Mouse (Mus musculus) testis, adult 2 months (tissue): Measurements from ENCODE around the gene Gal3st2. TPM values are rescaled to one million over a fixed set of nuclear protein-coding genes. Genes with fewer than 3 reads are reported as not detected.
"Not testable (repeated sequence)": the region's sequence is repeated elsewhere in the genome, so short reads cannot be mapped to it uniquely, and the experiment has no call there.

Source experiments
- H3K27ac ChIP-seq: fragments of 200-500 bp; 2 replicates; pipeline ENCODE4 v1.5.1; 2012; ENCODE audit warnings: low read depth, low read length; ENCODE audit not compliant: control insufficient read depth, insufficient read depth
- H3K27me3 ChIP-seq: fragments of 200-500 bp; 2 replicates; pipeline ENCODE4 v1.6.1; 2012; ENCODE audit warnings: mild to moderate bottlenecking, low read length, moderate library complexity; ENCODE audit not compliant: control insufficient read depth, insufficient read depth
- H3K36me3 ChIP-seq: fragments of 200-500 bp; 2 replicates; pipeline ENCODE4 v1.6.1; 2012; ENCODE audit warnings: mild to moderate bottlenecking, low read length; ENCODE audit not compliant: control insufficient read depth, insufficient read depth
- H3K4me1 ChIP-seq: fragments of 200-500 bp; 2 replicates; pipeline ENCODE4 v1.6.1; 2012; ENCODE audit warnings: low read length; ENCODE audit not compliant: control insufficient read depth, insufficient read depth
- H3K4me3 ChIP-seq: fragments of 200-500 bp; 2 replicates; pipeline ENCODE4 v1.5.1; 2012; ENCODE audit warnings: low read depth, mild to moderate bottlenecking, low read length, moderate library complexity, mixed read lengths; ENCODE audit not compliant: control insufficient read depth
- polyA plus RNA-seq: library from polyadenylated mRNA; depleted of rRNA; stranded (reverse); fragments of >200 nt; gene quantifications from 2 replicates; pipeline ENCODE4 v1.2.3, GENCODE M21; 2012

The Gal3st2 gene
- polyA plus RNA-seq, 1 experiment: 0.56 TPM

GRCm38 (mm10) chr1:93897395-93897794 is 36.3 kb downstream of the Gal3st2 start:
- H3K27me3 ChIP-seq, H3K4me1 ChIP-seq, H3K4me3 ChIP-seq, H3K36me3 ChIP-seq, H3K27ac ChIP-seq: not testable (repeated sequence)

- H3K36me3 ChIP-seq, H3K4me1 ChIP-seq, H3K27ac ChIP-seq, H3K27me3 ChIP-seq, H3K4me3 ChIP-seq: not testable (repeated sequence)
Measured at GRCm38 (mm10) chr1:93901291-93901690, 40.2 kb downstream of the Gal3st2 start.

- not testable (repeated sequence) for H3K4me3 ChIP-seq, H3K27ac ChIP-seq, H3K4me1 ChIP-seq, H3K27me3 ChIP-seq, H3K36me3 ChIP-seq
Measured at GRCm38 (mm10) chr1:93906690-93907089, 45.6 kb downstream of the Gal3st2 start.

- H3K27ac ChIP-seq, H3K36me3 ChIP-seq, H3K4me3 ChIP-seq, H3K27me3 ChIP-seq, H3K4me1 ChIP-seq: not testable (repeated sequence)
Measured at GRCm38 (mm10) chr1:93908977-93909586, 48.0 kb downstream of the Gal3st2 start.

GRCm38 (mm10) chr1:93911877-93912276 is 50.8 kb downstream of the Gal3st2 start:
- not testable (repeated sequence) for H3K27ac ChIP-seq, H3K27me3 ChIP-seq, H3K4me3 ChIP-seq, H3K36me3 ChIP-seq, H3K4me1 ChIP-seq

- H3K36me3 ChIP-seq, H3K27me3 ChIP-seq, H3K4me3 ChIP-seq, H3K27ac ChIP-seq, H3K4me1 ChIP-seq: not testable (repeated sequence)
Measured at GRCm38 (mm10) chr1:93917160-93917559, 56.1 kb downstream of the Gal3st2 start.

GRCm38 (mm10) chr1:93918011-93918410 is 56.9 kb downstream of the Gal3st2 start, which contains the start of gene Gal3st2b:
Gal3st2b (plus strand) TSS chr1:93918311.
- H3K27me3 ChIP-seq, H3K4me3 ChIP-seq, H3K27ac ChIP-seq, H3K4me1 ChIP-seq, H3K36me3 ChIP-seq: not testable (repeated sequence)

- H3K36me3 ChIP-seq, H3K4me3 ChIP-seq, H3K27ac ChIP-seq, H3K4me1 ChIP-seq, H3K27me3 ChIP-seq: not testable (repeated sequence)
Measured at GRCm38 (mm10) chr1:93918775-93919174, 57.7 kb downstream of the Gal3st2 start.

GRCm38 (mm10) chr1:93919321-93919720 is 58.2 kb downstream of the Gal3st2 start:
- not testable (repeated sequence) for H3K36me3 ChIP-seq, H3K27ac ChIP-seq, H3K4me3 ChIP-seq

GRCm38 (mm10) chr1:93922609-93923008 is 61.5 kb downstream of the Gal3st2 start:
- not testable (repeated sequence) for H3K36me3 ChIP-seq, H3K27ac ChIP-seq, H3K27me3 ChIP-seq, H3K4me1 ChIP-seq, H3K4me3 ChIP-seq

More at GRCm38 (mm10) chr1:93919321-93919720, 58.2 kb downstream of the Gal3st2 start:
- not testable (repeated sequence) for H3K4me1 ChIP-seq, H3K27me3 ChIP-seq

- H3K36me3 ChIP-seq, H3K27me3 ChIP-seq, H3K4me3 ChIP-seq, H3K4me1 ChIP-seq, H3K27ac ChIP-seq: not testable (repeated sequence)
Measured at GRCm38 (mm10) chr1:93923098-93923497, 62.0 kb downstream of the Gal3st2 start.
